Mouse (Mus musculus) bone marrow, adult 2 months (tissue): ENCODE results near the gene Rgl1.

Experiments used
- CTCF ChIP-seq: fragments of 200-500 bp; IDR thresholded peaks from 2 replicates; pipeline ENCODE4 v1.5.1; 2011; ENCODE audit warnings: low read length, control low read depth; ENCODE audit not compliant: control insufficient read depth, insufficient read depth
- POLR2A ChIP-seq: fragments of 200-500 bp; IDR thresholded peaks from 2 replicates; pipeline ENCODE4 v1.6.1; 2011; ENCODE audit warnings: low read depth, mild to moderate bottlenecking, control low read depth, low read length, borderline replicate concordance; ENCODE audit not compliant: control insufficient read depth

DNA sequence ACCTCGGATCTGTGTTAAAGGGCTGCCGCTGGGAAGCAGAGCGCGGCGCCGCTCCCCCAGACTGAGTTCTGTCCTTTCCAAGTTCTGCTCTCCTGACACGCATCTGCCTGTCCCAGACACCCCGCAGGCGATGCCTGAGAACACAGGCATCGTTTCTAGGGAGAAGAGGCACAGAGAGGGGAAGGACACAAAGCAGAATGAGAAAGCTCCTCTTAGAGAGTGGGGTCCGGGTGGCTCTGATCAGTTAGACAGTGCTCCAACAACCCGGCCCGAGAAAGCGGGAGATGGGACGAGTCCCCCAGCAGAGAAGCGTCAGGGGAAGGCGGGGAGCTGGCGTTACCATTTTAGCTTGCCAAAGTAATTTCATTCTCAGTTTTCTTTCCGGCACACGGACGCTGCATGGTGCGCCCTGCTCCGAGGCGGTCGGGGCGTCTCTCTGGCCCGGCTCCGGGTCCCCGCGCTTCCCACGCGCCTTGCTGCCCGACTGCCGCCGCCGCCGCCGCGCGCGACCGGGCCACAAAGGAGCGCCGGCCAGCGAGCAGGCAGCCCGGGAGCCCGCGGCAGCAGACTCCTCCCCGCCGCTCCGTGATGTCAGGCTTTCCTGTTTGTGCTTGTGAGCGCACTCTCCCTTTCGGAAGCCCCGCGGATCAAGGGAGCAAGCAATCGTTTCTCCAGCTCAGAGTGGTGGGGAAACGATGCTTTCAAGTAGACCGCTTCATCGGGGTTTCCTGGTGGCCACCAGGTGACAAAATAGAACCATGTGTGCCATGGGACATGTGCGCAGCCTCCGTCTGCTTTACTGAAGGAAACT, 141.3 kb downstream of the Rgl1 start:
- TF ChIP-seq CTCF (no peak), POLR2A (no peak)
